Comparison of ENCODE assay signal across 8 mouse cellular contexts in genomic region chr8:105325641-105326093, GRCm38 (mm10). TPM values are rescaled to one million over a fixed set of nuclear protein-coding genes. Genes with fewer than 3 reads are reported as not detected.
A peak's percentile ranks its signal among the peaks of the same experiment; 100 is the strongest.
DNase-seq lines count a peak whose midpoint lies in the region; ATAC-seq and TF ChIP-seq lines count a peak whose summit lies in the region.

No protein-coding gene starts in this region.

- peak overlapping the region; percentile 80 for H3K9ac ChIP-seq in neural tube, embryonic 11.5 days (ENCODE audit: low read length)
- peak overlapping the region; percentile 81 for H3K9ac ChIP-seq in hindbrain, embryonic 12.5 days
- peak overlapping the region; percentile 74 for H3K9ac ChIP-seq in midbrain, embryonic 11.5 days (ENCODE audit: low read length)

- ATAC-seq in neural tube, embryonic 11.5 days (ENCODE audit: insufficient read depth, low FRiP score, low TSS enrichment) = peak; percentile 63
- ATAC-seq in hindbrain, embryonic 12.5 days (ENCODE audit: low FRiP score) = peak; percentile 73
- peak; percentile 78 for ATAC-seq in midbrain, embryonic 11.5 days (ENCODE audit: low FRiP score)
- no peak for ATAC-seq in inflammation-experienced regulatory T-cells, adult 6 months

- H3K27ac ChIP-seq in cerebellum, adult 2 months (ENCODE audit: insufficient read depth, low read length) = peak overlapping the region; percentile 58; the same call in 1 of the 2 replicates
- peak overlapping the region; percentile 84 for H3K27ac ChIP-seq in neural tube, embryonic 11.5 days (ENCODE audit: low read depth, low read length)
- H3K27ac ChIP-seq in hindbrain, embryonic 12.5 days = peak overlapping the region; percentile 79
- H3K27ac ChIP-seq in midbrain, embryonic 11.5 days (ENCODE audit: low read depth, low read length) = no peak overlapping the region

- DNase-seq in cerebellum, adult 2 months = peak in 1 of 2 experiments; percentile 34
- DNase-seq in cerebellum, postnatal 4 days (ENCODE audit: low spot score in 2 of 2) = no peak
- peak; percentile 67 for DNase-seq in neural tube, embryonic 11.5 days (ENCODE audit: low spot score)
- no peak for DNase-seq in neural tube, embryonic 10.5 days (ENCODE audit: extremely low spot score, low spot score)
- DNase-seq in midbrain, embryonic 11.5 days (ENCODE audit: low spot score, missing footprints) = peak; percentile 88
- DNase-seq in spleen, postnatal 10 days (ENCODE audit: low spot score in 2 of 2) = no peak

- no peak for TF ChIP-seq CTCF in cerebellum, adult 2 months (IDR thresholded peaks at IDR 0.05; ENCODE audit: borderline replicate concordance, insufficient read depth, low read depth, low read length)

- peaks cover 19% of the 10 kb centered on the region for H3K36me3 ChIP-seq in neural tube, embryonic 11.5 days (ENCODE audit: control insufficient read depth, insufficient read depth, low read length)
- peaks cover 37% of the 10 kb centered on the region for H3K36me3 ChIP-seq in hindbrain, embryonic 12.5 days
- peaks cover 17% of the 10 kb centered on the region; the same call in 1 of the 2 replicates for H3K36me3 ChIP-seq in midbrain, embryonic 11.5 days (ENCODE audit: control insufficient read depth, insufficient read depth, low read length)

- WGBS in cerebellum, adult 2 months = 1% methylated on average over 12 of the region's 12 CpGs
- under 1% methylated on average over 12 of the region's 12 CpGs for WGBS in neural tube, embryonic 11.5 days
- under 1% methylated on average over 12 of the region's 12 CpGs for WGBS in hindbrain, embryonic 12.5 days
- WGBS in midbrain, embryonic 11.5 days = 1% methylated on average over 12 of the region's 12 CpGs

- H3K4me2 ChIP-seq in neural tube, embryonic 11.5 days (ENCODE audit: low read depth) = peak overlapping the region; percentile 76
- H3K4me2 ChIP-seq in hindbrain, embryonic 12.5 days (replicated peaks) = peak overlapping the region; percentile 84
- peak overlapping the region; percentile 78 for H3K4me2 ChIP-seq in midbrain, embryonic 11.5 days

- no peaks in the 10 kb centered on the region for H3K27me3 ChIP-seq in cerebellum, adult 2 months (ENCODE audit: control insufficient read depth, insufficient read depth, low read length)
- no peaks in the 10 kb centered on the region for H3K27me3 ChIP-seq in neural tube, embryonic 11.5 days (ENCODE audit: control insufficient read depth, insufficient read depth, low read length)
- no peaks in the 10 kb centered on the region for H3K27me3 ChIP-seq in hindbrain, embryonic 12.5 days
- H3K27me3 ChIP-seq in midbrain, embryonic 11.5 days (ENCODE audit: control insufficient read depth, insufficient read depth, low read length) = no peaks in the 10 kb centered on the region

- peaks cover 3% of the 10 kb centered on the region; the same call in 1 of the 2 replicates for H3K4me1 ChIP-seq in cerebellum, adult 2 months (ENCODE audit: control insufficient read depth, insufficient read depth, low read length)
- peaks cover 9% of the 10 kb centered on the region for H3K4me1 ChIP-seq in neural tube, embryonic 11.5 days (ENCODE audit: control insufficient read depth, insufficient read depth, low read length)
- H3K4me1 ChIP-seq in hindbrain, embryonic 12.5 days = peaks cover 22% of the 10 kb centered on the region
- peaks cover 12% of the 10 kb centered on the region for H3K4me1 ChIP-seq in midbrain, embryonic 11.5 days (ENCODE audit: control insufficient read depth, insufficient read depth, low read length)

- no peaks in the 10 kb centered on the region for H3K9me3 ChIP-seq in neural tube, embryonic 11.5 days (ENCODE audit: control insufficient read depth, low read length)
- no peaks in the 10 kb centered on the region for H3K9me3 ChIP-seq in hindbrain, embryonic 12.5 days (replicated peaks)
- H3K9me3 ChIP-seq in midbrain, embryonic 11.5 days (ENCODE audit: control insufficient read depth, low read length) = no peaks in the 10 kb centered on the region

- no peak for TF ChIP-seq POLR2A in cerebellum, adult 2 months (IDR thresholded peaks at IDR 0.05; ENCODE audit: borderline replicate concordance, insufficient read depth, low read length)

- peak overlapping the region; percentile 83 for H3K4me3 ChIP-seq in cerebellum, adult 2 months (replicated peaks; ENCODE audit: insufficient read depth, low read depth, low read length)
- H3K4me3 ChIP-seq in neural tube, embryonic 11.5 days (ENCODE audit: low read depth, low read length) = peak overlapping the region; percentile 77
- H3K4me3 ChIP-seq in hindbrain, embryonic 12.5 days = peak overlapping the region; percentile 81
- H3K4me3 ChIP-seq in midbrain, embryonic 11.5 days (ENCODE audit: low read depth, low read length) = peak overlapping the region; percentile 77

RNA-seq across cellular contexts. Expression of gene Lrrc29, which starts 0.4 kb away (rescaled TPM):
- polyA plus RNA-seq in cerebellum, adult 2 months (2012; rRNA removed) = 5.0 and 6.3 TPM in 2 replicates
- 1.3 and 1.4 TPM in 2 replicates for polyA plus RNA-seq in neural tube, embryonic 11.5 days (2014; fragmentation: Nextera tagmentation; extraction: Ambion mirVana)
- 1.3 TPM in 2 replicates for polyA plus RNA-seq in hindbrain, embryonic 12.5 days (2016; fragmentation: Nextera tagmentation; extraction: Ambion mirVana)
- polyA plus RNA-seq in midbrain, embryonic 11.5 days (2014; fragmentation: Nextera tagmentation; extraction: Ambion mirVana) = 0.91 and 1.1 TPM in 2 replicates
- 1 to 10 TPM; 1.8 to 4.2 (median 3.2) TPM for polyA plus RNA-seq in inflammation-experienced regulatory T-cells, adult 6 months (2017; shearing (Covaris generic))

RNA-seq across cellular contexts. Expression of gene Tmem208, which starts 0.5 kb away (rescaled TPM):
- 106 and 110 TPM in 2 replicates for polyA plus RNA-seq in cerebellum, adult 2 months (2012; rRNA removed)
- polyA plus RNA-seq in neural tube, embryonic 11.5 days (2014; fragmentation: Nextera tagmentation; extraction: Ambion mirVana) = 111 TPM in 2 replicates
- polyA plus RNA-seq in hindbrain, embryonic 12.5 days (2016; fragmentation: Nextera tagmentation; extraction: Ambion mirVana) = 97.6 and 100 TPM in 2 replicates
- 87.6 and 91.4 TPM in 2 replicates for polyA plus RNA-seq in midbrain, embryonic 11.5 days (2014; fragmentation: Nextera tagmentation; extraction: Ambion mirVana)
- polyA plus RNA-seq in inflammation-experienced regulatory T-cells, adult 6 months (2017; shearing (Covaris generic)) = 100 to 1,000 TPM; 136 to 151 (median 144) TPM

RNA-seq across cellular contexts. Expression of gene Elmo3, which starts 20.3 kb away (rescaled TPM):
- polyA plus RNA-seq in cerebellum, adult 2 months (2012; rRNA removed) = 12.4 and 15.2 TPM in 2 replicates
- 1.0 and 1.9 TPM in 2 replicates for polyA plus RNA-seq in neural tube, embryonic 11.5 days (2014; fragmentation: Nextera tagmentation; extraction: Ambion mirVana)
- 2.7 and 3.2 TPM in 2 replicates for polyA plus RNA-seq in hindbrain, embryonic 12.5 days (2016; fragmentation: Nextera tagmentation; extraction: Ambion mirVana)
- 0.81 and 1.8 TPM in 2 replicates for polyA plus RNA-seq in midbrain, embryonic 11.5 days (2014; fragmentation: Nextera tagmentation; extraction: Ambion mirVana)
- polyA plus RNA-seq in inflammation-experienced regulatory T-cells, adult 6 months (2017; shearing (Covaris generic)) = 10 to 100 TPM in 1 of 3 experiments, 1 to 10 TPM in 2; 3.9 to 11.8 (median 9.5) TPM

RNA-seq across cellular contexts. Expression of gene Fhod1, which starts 22.1 kb away (rescaled TPM):
- 4.0 and 4.2 TPM in 2 replicates for polyA plus RNA-seq in cerebellum, adult 2 months (2012; rRNA removed)
- 1.8 and 1.9 TPM in 2 replicates for polyA plus RNA-seq in neural tube, embryonic 11.5 days (2014; fragmentation: Nextera tagmentation; extraction: Ambion mirVana)
- 1.4 and 2.0 TPM in 2 replicates for polyA plus RNA-seq in hindbrain, embryonic 12.5 days (2016; fragmentation: Nextera tagmentation; extraction: Ambion mirVana)
- polyA plus RNA-seq in midbrain, embryonic 11.5 days (2014; fragmentation: Nextera tagmentation; extraction: Ambion mirVana) = 1.6 and 2.0 TPM in 2 replicates
- polyA plus RNA-seq in inflammation-experienced regulatory T-cells, adult 6 months (2017; shearing (Covaris generic)) = 1 to 10 TPM; 3.1 to 3.5 (median 3.2) TPM

RNA-seq across cellular contexts. Expression of gene Slc9a5, which starts 23.0 kb away (rescaled TPM):
- polyA plus RNA-seq in cerebellum, adult 2 months (2012; rRNA removed) = 51.7 and 62.0 TPM in 2 replicates
- polyA plus RNA-seq in neural tube, embryonic 11.5 days (2014; fragmentation: Nextera tagmentation; extraction: Ambion mirVana) = 4.1 TPM in 2 replicates
- polyA plus RNA-seq in hindbrain, embryonic 12.5 days (2016; fragmentation: Nextera tagmentation; extraction: Ambion mirVana) = 7.2 and 7.7 TPM in 2 replicates
- 2.9 and 3.2 TPM in 2 replicates for polyA plus RNA-seq in midbrain, embryonic 11.5 days (2014; fragmentation: Nextera tagmentation; extraction: Ambion mirVana)
- 1 to 10 TPM in 1 of 3 experiments, under 1 TPM in 2; 0.28 to 1.3 (median 0.42) TPM for polyA plus RNA-seq in inflammation-experienced regulatory T-cells, adult 6 months (2017; shearing (Covaris generic))

Comparison
In these comparisons a context has a peak if more than half of its experiments do, and no peak if none do; other contexts are left out.
1. DNase-seq: peak in neural tube, embryonic 11.5 days (single experiment) and midbrain, embryonic 11.5 days (single experiment); none in cerebellum, postnatal 4 days (0 of 2), neural tube, embryonic 10.5 days (single experiment) and spleen, postnatal 10 days (0 of 2).
2. Peak in every context shown above with its lines, with median percentiles within 50 percentile points of each other: H3K4me3 ChIP-seq, H3K4me2 ChIP-seq and H3K9ac ChIP-seq.